Mouse (Mus musculus): ENCODE data around the gene Cyp2c50.

DNA sequence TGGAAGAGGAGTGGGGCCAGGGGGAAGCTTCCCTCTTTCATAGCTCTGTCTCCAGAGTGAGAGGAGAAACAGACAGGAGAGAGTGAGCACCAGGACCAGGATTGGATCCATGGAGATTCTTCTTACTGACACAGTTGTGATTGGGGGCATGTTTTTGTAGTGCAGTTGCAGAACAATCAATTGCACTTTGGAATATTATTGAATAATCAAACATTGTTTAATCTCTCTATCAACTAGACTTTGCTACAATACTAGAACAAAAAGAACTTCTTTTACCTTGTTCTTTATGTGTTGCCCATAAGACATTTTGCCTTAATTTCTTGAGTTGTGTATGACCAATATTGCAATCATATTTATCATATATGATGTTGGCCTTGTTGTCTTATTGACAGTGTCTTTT is 15.8 kb upstream of the Cyp2c50 start, which contains the start of gene Cyp2c54:
- TF ChIP-seq MYOG (IDR thresholded peaks at IDR 0.05; ENCODE audit: control insufficient read depth in 1 of 3, insufficient read depth in 1 of 3, insufficient read length in 2 of 3, low read depth in 2 of 3) (no peak), USF1 (IDR thresholded peaks at IDR 0.05; ENCODE audit: low read depth) (no peak), MAX (IDR thresholded peaks at IDR 0.05; ENCODE audit: low read depth) (no peak), TCF12 (IDR thresholded peaks at IDR 0.05; ENCODE audit: insufficient read depth, poor library complexity, severe bottlenecking) (no peak), POLR2A (IDR thresholded peaks at IDR 0.05; ENCODE audit: insufficient read length, low read depth) (no peak), POLR2AphosphoS2 (IDR thresholded peaks at IDR 0.05; ENCODE audit: insufficient read length, low read depth) (no peak), MYOD1 (IDR thresholded peaks at IDR 0.05; ENCODE audit: control insufficient read depth in 1 of 3, insufficient read length in 2 of 3, low read depth in 2 of 3) (no peak)
